Mouse (Mus musculus) kidney, postnatal 4 days (tissue): Measurements from ENCODE around the gene Hagh.

ENCODE experiments used
- DNase-seq, 2 experiments: peaks; one replicate each; pipeline ENCODE4 v3.0.0; 2021; ENCODE audit warnings: mixed read lengths in 2 of 2

Hagh gene

DNA sequence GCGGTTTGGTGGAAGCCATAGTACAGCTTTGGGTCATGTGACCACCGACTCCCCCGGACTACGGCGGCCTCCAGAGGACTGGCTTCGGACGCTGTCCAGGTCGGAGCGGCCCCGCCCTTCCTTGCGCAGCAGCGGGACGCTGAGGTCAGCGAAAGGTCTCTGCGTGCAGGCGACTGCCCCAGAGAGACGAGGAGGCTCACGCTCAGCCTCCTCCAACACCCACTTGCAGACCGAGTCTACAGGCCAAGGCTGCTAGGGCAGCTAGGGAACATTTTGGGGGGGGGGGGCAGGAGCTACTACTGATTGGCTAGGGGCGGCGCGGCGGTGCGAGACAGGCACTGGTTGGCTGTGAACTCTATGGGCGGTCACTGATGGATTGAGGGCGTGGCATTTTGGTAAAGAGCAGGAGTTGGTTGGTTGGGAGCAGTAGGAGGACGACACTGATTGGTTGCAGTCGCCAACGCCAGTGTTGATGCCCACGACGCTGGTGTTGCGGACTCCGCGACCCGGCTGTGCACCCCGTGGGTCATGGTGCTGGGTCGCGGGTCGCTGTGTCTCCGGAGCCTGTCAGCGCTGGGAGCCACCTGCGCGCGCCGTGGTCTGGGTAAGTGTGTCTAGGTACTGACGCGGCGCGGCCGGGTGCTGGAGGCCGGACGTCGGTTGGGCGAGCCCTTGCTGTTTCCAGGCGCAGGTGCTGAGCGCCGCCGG lies 10.3 kb downstream of the Hagh start, which contains the start of gene Fahd1:
TSS of gene Fahd1 (minus strand) at position 300 of the 708 bp plus-strand sequence.
- DNase-seq, result peak; percentile 95 to 97

DNA sequence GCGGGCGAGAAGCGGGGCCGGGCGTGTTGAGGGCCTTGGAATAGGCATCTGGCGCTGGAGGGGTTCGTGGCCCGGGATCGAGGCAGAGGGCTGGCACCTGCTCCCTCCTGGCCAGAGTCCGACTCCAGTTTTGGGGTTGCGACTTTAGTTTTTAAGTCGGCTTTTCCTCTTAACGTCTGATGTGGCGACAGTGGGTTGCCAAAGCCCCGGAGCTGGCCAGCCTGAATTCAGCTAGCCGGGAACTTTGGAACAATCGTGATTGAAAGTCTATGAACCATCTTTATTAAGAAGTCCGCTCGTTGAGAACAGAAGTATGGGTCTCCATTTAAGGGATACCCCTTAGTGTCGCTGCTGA lies 10.8 kb downstream of the Hagh start:
- DNase-seq, result no peak

DNA sequence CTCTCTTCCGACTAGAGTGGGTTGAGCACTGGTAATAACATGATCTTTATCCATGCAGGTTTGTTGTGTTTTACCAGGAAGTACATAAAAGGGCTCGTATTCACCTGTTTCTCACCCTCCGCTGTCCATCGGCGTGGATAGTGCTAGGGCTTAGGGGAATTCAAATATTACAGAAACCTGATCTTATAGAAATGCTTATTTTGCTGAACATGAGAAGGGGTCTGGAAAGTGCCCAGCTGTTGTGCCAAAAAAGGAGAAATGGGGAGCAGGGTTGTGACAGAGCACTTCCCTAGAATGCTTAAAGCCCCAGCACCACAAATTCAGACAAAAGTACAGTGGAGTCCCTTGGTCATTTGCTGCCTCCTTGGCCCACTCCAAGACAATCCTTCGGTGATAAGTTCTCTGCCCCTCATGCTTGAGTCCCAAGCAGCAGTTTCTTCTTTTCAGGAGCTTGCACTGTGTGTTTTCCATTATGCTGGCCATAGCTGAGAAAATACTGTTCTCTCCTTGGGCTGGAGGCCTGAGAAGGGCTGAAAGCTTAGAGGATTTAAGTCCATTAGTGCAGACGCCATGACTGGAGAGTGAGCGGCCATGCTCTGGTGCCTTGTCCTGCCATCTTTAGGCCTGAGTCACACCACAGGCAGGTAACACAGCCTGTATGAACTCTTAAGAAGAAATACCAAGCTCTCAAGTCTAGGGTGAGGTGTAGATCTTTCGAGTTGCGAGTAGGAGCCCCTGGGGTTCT lies 11.6 kb downstream of the Hagh start:
- DNase-seq, result no peak

DNA sequence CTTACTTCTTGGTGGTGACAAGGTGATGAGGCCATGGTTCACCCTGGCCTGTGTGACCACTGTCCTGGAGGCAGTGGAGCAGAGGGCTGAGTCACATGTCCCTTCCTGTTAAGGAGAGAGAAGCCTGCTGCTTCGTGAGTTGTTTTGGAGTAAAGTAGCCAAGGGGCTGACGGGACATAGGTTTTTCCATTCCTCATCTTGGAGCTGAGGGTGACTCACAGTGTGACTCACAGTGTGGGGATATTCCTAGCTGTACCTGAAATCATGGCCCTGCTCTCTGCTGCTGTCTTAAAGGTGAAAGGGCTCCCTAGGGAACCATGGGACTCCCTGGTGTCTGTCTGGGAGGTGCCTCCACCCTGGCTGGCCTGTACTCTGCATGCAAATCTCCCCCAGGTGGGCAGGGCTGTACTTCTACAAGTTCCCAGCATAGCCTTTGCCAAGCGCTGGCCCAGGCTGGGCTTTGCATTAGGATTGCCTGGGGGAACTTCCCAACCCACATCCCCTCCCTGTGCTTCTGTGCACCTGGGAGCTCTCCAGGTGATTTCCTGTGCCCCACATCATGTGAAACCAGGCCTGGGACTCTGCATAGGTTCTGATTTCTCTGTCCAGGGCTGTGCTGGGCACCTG lies 16.0 kb downstream of the Hagh start:
- no peak for DNase-seq

DNA sequence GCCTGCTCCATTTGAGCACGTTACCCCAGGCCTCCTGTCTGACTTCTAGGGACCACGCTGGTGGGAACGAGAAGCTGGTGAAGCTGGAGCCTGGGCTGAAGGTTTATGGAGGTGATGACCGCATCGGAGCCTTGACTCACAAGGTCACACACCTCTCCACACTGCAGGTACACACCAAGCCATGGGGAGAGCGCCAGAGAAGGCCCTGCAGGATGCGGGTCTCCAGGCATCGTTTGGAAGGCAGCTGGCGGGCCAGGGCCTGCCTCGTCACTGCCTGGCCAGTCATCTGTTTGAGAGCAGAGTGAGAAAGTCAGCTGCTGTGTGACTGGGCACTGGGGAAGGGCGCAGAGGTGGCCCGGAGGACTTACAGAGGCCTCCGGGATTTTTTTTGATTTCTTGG lies 16.6 kb downstream of the Hagh start:
- no peak for DNase-seq

- no peak for DNase-seq
Measured at GRCm38 (mm10) chr17:24857831-24858470, 18.0 kb downstream of the Hagh start.

- DNase-seq, result no peak
Measured at GRCm38 (mm10) chr17:24858967-24859366, 19.0 kb downstream of the Hagh start.

GRCm38 (mm10) chr17:24860076-24860475 lies 20.1 kb downstream of the Hagh start:
- no peak for DNase-seq

GRCm38 (mm10) chr17:24861785-24862184 lies 21.8 kb downstream of the Hagh start:
- DNase-seq, result no peak

GRCm38 (mm10) chr17:24865776-24866175 lies 25.8 kb downstream of the Hagh start, which contains the start of gene Igfals:
TSS of gene Igfals (plus strand) at chr17:24865997.
- no peak for DNase-seq

GRCm38 (mm10) chr17:24867914-24868313 lies 28.0 kb downstream of the Hagh start:
- DNase-seq, result no peak

DNA sequence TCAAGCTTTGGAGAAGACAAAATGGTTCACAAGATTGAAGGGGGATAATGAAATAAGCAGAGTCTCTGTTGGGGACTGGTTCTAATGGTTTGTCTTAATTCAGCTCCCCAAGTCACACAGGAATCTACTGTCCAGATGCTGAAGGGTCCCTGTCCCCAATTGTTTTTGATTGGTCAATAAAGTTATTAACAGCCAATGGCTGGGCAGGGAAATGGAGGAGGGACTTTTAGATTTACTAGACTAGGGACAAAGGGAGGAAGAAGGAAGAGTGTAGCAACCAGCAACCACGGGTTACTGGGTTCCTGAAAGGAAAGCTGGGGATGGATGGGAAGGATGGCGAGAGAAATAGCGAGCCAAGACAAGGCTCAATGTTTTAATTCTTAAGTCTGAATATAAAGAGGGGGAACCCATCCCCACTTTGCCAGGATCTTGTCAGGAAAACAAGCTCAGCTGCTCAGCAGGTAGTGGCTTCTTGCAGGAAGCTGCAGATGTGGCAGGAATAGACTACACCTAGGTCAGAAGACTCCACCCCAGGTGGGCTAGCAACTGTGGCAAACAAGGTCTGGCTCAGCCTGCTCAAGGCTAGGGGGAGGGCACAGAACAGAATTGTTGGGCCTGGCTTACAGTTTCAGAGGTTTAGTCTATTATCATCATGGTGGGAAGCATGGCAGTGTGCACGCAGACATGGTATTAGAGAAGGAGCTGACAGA lies 33.9 kb downstream of the Hagh start:
- DNase-seq, result no peak

- DNase-seq, result no peak
Measured at GRCm38 (mm10) chr17:24874405-24874745, 34.4 kb downstream of the Hagh start.

GRCm38 (mm10) chr17:24874989-24875388 lies 35.0 kb downstream of the Hagh start:
- no peak for DNase-seq

DNA sequence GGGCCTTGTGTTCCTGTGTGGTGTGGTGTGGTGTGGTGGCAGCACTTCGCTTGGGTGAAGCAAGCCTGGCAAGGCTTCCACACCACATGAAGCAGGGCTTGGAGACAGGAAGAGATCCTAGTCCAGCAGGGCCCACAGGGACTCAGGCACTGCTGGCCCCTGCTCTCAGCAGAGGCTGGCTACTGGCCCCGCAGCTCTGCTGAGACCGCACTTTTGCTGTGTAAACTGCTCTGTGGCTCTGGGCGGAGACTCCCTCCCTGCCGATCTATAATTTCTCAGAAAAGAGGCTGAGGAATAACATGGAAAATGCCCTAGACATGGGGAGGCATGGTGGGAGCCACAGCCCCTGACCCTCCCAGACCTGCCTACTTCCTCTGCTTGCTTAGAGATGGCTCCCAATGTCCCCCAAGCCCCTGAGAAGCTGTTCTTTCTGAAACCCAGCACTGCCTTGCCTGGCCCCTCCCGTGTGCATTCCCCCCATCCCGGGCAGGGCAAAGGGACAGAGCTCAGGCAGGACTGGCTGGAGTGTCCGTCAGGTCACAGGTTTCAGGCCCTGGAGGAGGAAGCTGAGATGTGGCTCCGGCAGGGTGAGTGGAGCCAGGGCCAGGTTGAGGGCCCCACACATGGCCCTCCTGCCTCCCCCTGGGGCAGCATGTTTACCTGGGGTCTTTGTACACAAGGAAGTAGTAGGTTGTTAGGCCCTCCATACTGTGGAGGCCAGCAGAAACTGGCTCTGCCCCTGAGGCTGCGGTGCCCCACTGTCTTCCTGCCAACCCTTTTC lies 37.6 kb downstream of the Hagh start:
- peak in 1 of 2 experiments; percentile 62 for DNase-seq

DNA sequence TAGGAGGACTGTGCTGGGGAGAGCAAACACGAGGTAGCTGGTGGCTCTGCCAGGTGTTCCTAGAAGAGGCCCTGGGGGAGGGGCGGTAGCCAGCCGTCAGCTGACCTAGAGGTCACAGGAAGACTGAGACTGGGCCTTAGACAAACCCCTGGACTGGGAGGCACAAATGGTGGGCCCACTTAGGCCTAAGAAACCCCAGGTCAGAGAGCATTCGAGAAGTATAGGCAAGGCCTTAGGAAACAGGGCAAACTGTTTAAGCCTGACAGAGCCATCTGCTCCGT lies 38.1 kb downstream of the Hagh start:
- DNase-seq, result peak; percentile 66 to 78

DNA sequence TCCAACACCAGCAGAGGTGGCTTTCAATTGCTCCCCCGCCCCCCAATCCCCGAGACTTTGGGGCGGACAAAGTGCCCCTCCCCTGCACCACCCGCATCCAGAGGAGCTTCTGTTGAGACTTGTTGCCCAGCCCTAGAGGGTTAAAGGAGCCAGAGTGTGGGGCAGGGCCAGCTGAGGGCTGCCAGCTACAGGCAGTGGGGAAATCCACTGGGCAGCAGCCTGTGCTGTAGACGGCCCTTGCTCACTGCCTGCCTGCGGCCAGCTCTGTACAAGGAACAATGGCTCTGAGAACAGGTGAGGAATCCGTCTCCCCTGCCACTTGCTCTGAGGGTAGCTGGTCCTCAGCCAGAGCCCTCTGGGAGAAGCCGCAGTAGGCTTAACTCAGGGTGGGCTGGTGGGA lies 38.6 kb downstream of the Hagh start:
- DNase-seq, result no peak

DNA sequence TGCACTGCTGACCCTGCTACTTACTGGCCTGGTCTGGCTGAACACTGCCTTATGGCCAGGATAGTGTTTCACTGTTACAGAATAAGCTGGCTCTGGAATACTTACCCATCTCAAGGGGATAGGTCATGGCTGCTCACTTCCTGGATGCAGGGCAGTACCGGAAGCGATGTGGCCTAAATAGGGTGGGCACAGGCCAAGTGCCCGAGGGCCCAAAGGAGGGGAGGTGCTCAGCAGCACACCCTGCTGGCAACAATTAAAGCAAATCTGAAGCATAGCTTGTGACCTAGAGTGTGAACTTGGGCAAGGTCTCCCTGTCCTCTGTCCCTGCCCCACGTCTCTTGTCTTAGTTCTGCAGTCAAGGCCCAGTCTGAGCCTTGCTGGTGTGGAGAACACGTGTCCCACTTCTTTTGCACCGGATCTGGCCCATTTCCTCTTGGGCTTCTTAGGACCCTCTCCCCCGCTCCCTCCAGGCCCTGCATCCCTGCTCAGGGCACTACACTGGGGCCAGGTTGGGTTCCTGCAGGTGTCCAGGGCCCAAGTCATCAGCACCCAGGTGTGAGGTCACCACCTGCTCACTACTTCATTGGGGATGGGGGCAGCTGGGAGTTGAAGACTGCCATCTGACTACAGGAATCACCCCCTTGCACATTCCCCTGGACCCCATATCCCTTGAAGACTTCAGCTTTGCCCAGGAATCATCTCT lies 41.9 kb downstream of the Hagh start:
- DNase-seq, result peak; percentile 72 to 75

DNA sequence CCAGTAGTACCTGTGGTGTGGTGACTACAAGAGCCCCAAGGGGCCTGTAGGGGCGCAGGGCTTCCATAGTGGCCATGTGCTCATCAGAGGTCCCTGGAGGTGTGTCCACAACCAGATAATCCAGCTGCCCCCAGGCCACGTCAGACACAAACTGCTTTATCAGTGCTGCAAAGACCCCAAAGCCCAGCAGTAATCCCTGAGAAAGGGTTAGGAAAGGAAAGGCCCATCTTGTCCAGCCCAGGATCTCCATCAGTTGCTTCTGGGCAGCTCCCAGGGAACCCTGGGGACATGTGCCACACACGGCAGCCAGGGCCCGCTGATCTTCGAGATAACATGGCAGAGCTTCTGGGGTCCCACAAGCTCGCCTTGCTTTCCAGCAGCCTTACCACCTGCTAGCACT lies 44.4 kb downstream of the Hagh start:
- DNase-seq, result no peak

GRCm38 (mm10) chr17:24885356-24886133 lies 45.6 kb downstream of the Hagh start:
- DNase-seq, result no peak
